Mouse (Mus musculus): ENCODE results near the gene Ndufa12. TPM values are rescaled to one million over a fixed set of nuclear protein-coding genes. Genes with fewer than 3 reads are reported as not detected.
A peak's percentile ranks its signal among the peaks of the same experiment; 100 is the strongest.

Gene Ndufa12
- polyA plus RNA-seq, 1 experiment from 2014 or later: 412 TPM

GRCm38 (mm10) chr10:94210718-94211618 lies 12.4 kb downstream of the Ndufa12 start:
- Histone ChIP-seq H3K27ac (replicated peaks; ENCODE audit: low read depth, low read length) (0 out of 2 replicates have a peak overlapping the region, but pooled peaks have one; percentile 28), H3K9ac (replicated peaks; ENCODE audit: low read length) (no peak overlapping the region), H3K4me1 (ENCODE audit: control insufficient read depth, insufficient read depth, low read length) (0 out of 2 replicates have a peak, but pooled peaks cover 3% of the 10 kb centered on the region), H3K36me3 (ENCODE audit: control insufficient read depth, insufficient read depth, low read length) (peaks cover 34% of the 10 kb centered on the region), H3K4me2 (ENCODE audit: low read length) (no peak overlapping the region), H3K27me3 (ENCODE audit: control insufficient read depth, insufficient read depth, low read length) (no peaks in the 10 kb centered on the region), H3K9me3 (ENCODE audit: control insufficient read depth, low read length) (no peaks in the 10 kb centered on the region), H3K4me3 (replicated peaks; ENCODE audit: low read depth, low read length) (no peak overlapping the region)
- 62% methylated on average over 6 of the region's 6 CpGs for WGBS
- peak; percentile 84 for DNase-seq
- peak; percentile 48; the same call in 1 of the 2 replicates for ATAC-seq (ENCODE audit: low FRiP score, low TSS enrichment)

GRCm38 (mm10) chr10:94211725-94212124 lies 13.2 kb downstream of the Ndufa12 start:
- no peak overlapping the region for H3K4me2 ChIP-seq (ENCODE audit: low read length)
- no peak overlapping the region for H3K9ac ChIP-seq (replicated peaks; ENCODE audit: low read length)
- no peaks in the 10 kb centered on the region for H3K27me3 ChIP-seq (ENCODE audit: control insufficient read depth, insufficient read depth, low read length)
- ATAC-seq (ENCODE audit: low FRiP score, low TSS enrichment) (no peak), DNase-seq (no peak)
- H3K4me1 ChIP-seq (ENCODE audit: control insufficient read depth, insufficient read depth, low read length): 0 out of 2 replicates have a peak, but pooled peaks cover 3% of the 10 kb centered on the region
- peaks cover 27% of the 10 kb centered on the region for H3K36me3 ChIP-seq (ENCODE audit: control insufficient read depth, insufficient read depth, low read length)
- WGBS: 53% methylated on average over 2 of the region's 2 CpGs
- H3K4me3 ChIP-seq (replicated peaks; ENCODE audit: low read depth, low read length): no peak overlapping the region
- H3K9me3 ChIP-seq (ENCODE audit: control insufficient read depth, low read length): no peaks in the 10 kb centered on the region
- H3K27ac ChIP-seq (replicated peaks; ENCODE audit: low read depth, low read length): no peak overlapping the region

- H3K27ac ChIP-seq (replicated peaks; ENCODE audit: low read depth, low read length): no peak overlapping the region
- peaks cover 4% of the 10 kb centered on the region; the same call in 1 of the 2 replicates for H3K4me1 ChIP-seq (ENCODE audit: control insufficient read depth, insufficient read depth, low read length)
- ATAC-seq (ENCODE audit: low FRiP score, low TSS enrichment) (no peak), DNase-seq (no peak)
- H3K4me2 ChIP-seq (ENCODE audit: low read length): no peak overlapping the region
- H3K4me3 ChIP-seq (replicated peaks; ENCODE audit: low read depth, low read length): no peak overlapping the region
- H3K9me3 ChIP-seq (ENCODE audit: control insufficient read depth, low read length): no peaks in the 10 kb centered on the region
- WGBS: 85% methylated on average over 6 of the region's 6 CpGs
- H3K27me3 ChIP-seq (ENCODE audit: control insufficient read depth, insufficient read depth, low read length): no peaks in the 10 kb centered on the region
- peaks cover 12% of the 10 kb centered on the region for H3K36me3 ChIP-seq (ENCODE audit: control insufficient read depth, insufficient read depth, low read length)
- no peak overlapping the region for H3K9ac ChIP-seq (replicated peaks; ENCODE audit: low read length)
Observed at GRCm38 (mm10) chr10:94225026-94225750, 26.7 kb downstream of the Ndufa12 start.

- DNase-seq: peak; percentile 90
- no peak overlapping the region for H3K9ac ChIP-seq (replicated peaks; ENCODE audit: low read length)
Observed at GRCm38 (mm10) chr10:94230172-94230981, 31.9 kb downstream of the Ndufa12 start.

GRCm38 (mm10) chr10:94231025-94231424 lies 32.5 kb downstream of the Ndufa12 start:
- Histone ChIP-seq H3K4me2 (ENCODE audit: low read length) (peak overlapping the region; percentile 47), H3K9ac (replicated peaks; ENCODE audit: low read length) (no peak overlapping the region)
- no peak; the same call in 1 of the 2 replicates for ATAC-seq (ENCODE audit: low FRiP score, low TSS enrichment)

More at GRCm38 (mm10) chr10:94230172-94230981, 31.9 kb downstream of the Ndufa12 start:
- no peaks in the 10 kb centered on the region for H3K9me3 ChIP-seq (ENCODE audit: control insufficient read depth, low read length)
- 7% methylated on average over 19 of the region's 19 CpGs for WGBS
- 0 out of 2 replicates have a peak overlapping the region, but pooled peaks have one; percentile 10 for H3K4me3 ChIP-seq (replicated peaks; ENCODE audit: low read depth, low read length)
- no peaks in the 10 kb centered on the region for H3K36me3 ChIP-seq (ENCODE audit: control insufficient read depth, insufficient read depth, low read length)
- peaks cover 16% of the 10 kb centered on the region for H3K4me1 ChIP-seq (ENCODE audit: control insufficient read depth, insufficient read depth, low read length)
- ATAC-seq (ENCODE audit: low FRiP score, low TSS enrichment): peak; percentile 83
- no peaks in the 10 kb centered on the region for H3K27me3 ChIP-seq (ENCODE audit: control insufficient read depth, insufficient read depth, low read length)
- peak overlapping the region; percentile 85 for H3K27ac ChIP-seq (replicated peaks; ENCODE audit: low read depth, low read length)
- peak overlapping the region; percentile 47 for H3K4me2 ChIP-seq (ENCODE audit: low read length)

GRCm38 (mm10) chr10:94235200-94235599 lies 36.7 kb downstream of the Ndufa12 start:
- Histone ChIP-seq H3K4me3 (replicated peaks; ENCODE audit: low read depth, low read length) (no peak overlapping the region), H3K9ac (replicated peaks; ENCODE audit: low read length) (no peak overlapping the region), H3K9me3 (ENCODE audit: control insufficient read depth, low read length) (no peaks in the 10 kb centered on the region), H3K27ac (replicated peaks; ENCODE audit: low read depth, low read length) (no peak overlapping the region), H3K4me2 (ENCODE audit: low read length) (no peak overlapping the region), H3K27me3 (ENCODE audit: control insufficient read depth, insufficient read depth, low read length) (no peaks in the 10 kb centered on the region), H3K36me3 (ENCODE audit: control insufficient read depth, insufficient read depth, low read length) (no peaks in the 10 kb centered on the region), H3K4me1 (ENCODE audit: control insufficient read depth, insufficient read depth, low read length) (peaks cover 11% of the 10 kb centered on the region)
- ATAC-seq (ENCODE audit: low FRiP score, low TSS enrichment) (no peak), DNase-seq (no peak)
- 68% methylated on average over 4 of the region's 4 CpGs for WGBS

More at GRCm38 (mm10) chr10:94231025-94231424, 32.5 kb downstream of the Ndufa12 start:
- H3K36me3 ChIP-seq (ENCODE audit: control insufficient read depth, insufficient read depth, low read length): no peaks in the 10 kb centered on the region
- H3K27me3 ChIP-seq (ENCODE audit: control insufficient read depth, insufficient read depth, low read length): no peaks in the 10 kb centered on the region
- WGBS: 34% methylated on average over 6 of the region's 6 CpGs
- DNase-seq: no peak
- peak overlapping the region; percentile 85 for H3K27ac ChIP-seq (replicated peaks; ENCODE audit: low read depth, low read length)
- no peaks in the 10 kb centered on the region for H3K9me3 ChIP-seq (ENCODE audit: control insufficient read depth, low read length)
- no peak overlapping the region for H3K4me3 ChIP-seq (replicated peaks; ENCODE audit: low read depth, low read length)
- peaks cover 16% of the 10 kb centered on the region for H3K4me1 ChIP-seq (ENCODE audit: control insufficient read depth, insufficient read depth, low read length)

- 33% methylated on average over 2 of the region's 2 CpGs for WGBS
Observed at GRCm38 (mm10) chr10:94241346-94241745, 42.8 kb downstream of the Ndufa12 start.

GRCm38 (mm10) chr10:94247748-94248349 lies 49.3 kb downstream of the Ndufa12 start:
- no peak for DNase-seq
- Histone ChIP-seq H3K9ac (replicated peaks; ENCODE audit: low read length) (no peak overlapping the region), H3K4me1 (ENCODE audit: control insufficient read depth, insufficient read depth, low read length) (peaks cover 11% of the 10 kb centered on the region; the same call in 1 of the 2 replicates), H3K36me3 (ENCODE audit: control insufficient read depth, insufficient read depth, low read length) (no peaks in the 10 kb centered on the region), H3K27me3 (ENCODE audit: control insufficient read depth, insufficient read depth, low read length) (no peaks in the 10 kb centered on the region), H3K4me2 (ENCODE audit: low read length) (no peak overlapping the region), H3K9me3 (ENCODE audit: control insufficient read depth, low read length) (no peaks in the 10 kb centered on the region), H3K4me3 (replicated peaks; ENCODE audit: low read depth, low read length) (no peak overlapping the region), H3K27ac (replicated peaks; ENCODE audit: low read depth, low read length) (no peak overlapping the region)
- ATAC-seq (ENCODE audit: low FRiP score, low TSS enrichment): no peak
- WGBS: 93% methylated on average over 7 of the region's 7 CpGs

More at GRCm38 (mm10) chr10:94241346-94241745, 42.8 kb downstream of the Ndufa12 start:
- Histone ChIP-seq H3K9me3 (ENCODE audit: control insufficient read depth, low read length) (no peaks in the 10 kb centered on the region), H3K27me3 (ENCODE audit: control insufficient read depth, insufficient read depth, low read length) (no peaks in the 10 kb centered on the region), H3K4me1 (ENCODE audit: control insufficient read depth, insufficient read depth, low read length) (no peaks in the 10 kb centered on the region), H3K4me2 (ENCODE audit: low read length) (no peak overlapping the region), H3K36me3 (ENCODE audit: control insufficient read depth, insufficient read depth, low read length) (no peaks in the 10 kb centered on the region), H3K9ac (replicated peaks; ENCODE audit: low read length) (no peak overlapping the region), H3K4me3 (replicated peaks; ENCODE audit: low read depth, low read length) (no peak overlapping the region), H3K27ac (replicated peaks; ENCODE audit: low read depth, low read length) (no peak overlapping the region)
- ATAC-seq (ENCODE audit: low FRiP score, low TSS enrichment) (no peak), DNase-seq (no peak)
